Comparison of ENCODE assay signal across 9 mouse cellular contexts in genomic region chr14:44989017-44989721, GRCm38 (mm10). TPM values are rescaled to one million over a fixed set of nuclear protein-coding genes. Genes with fewer than 3 reads are reported as not detected.
DNase-seq lines count a peak whose midpoint lies in the region; ATAC-seq lines count a peak whose summit lies in the region.
"Had no signal": no experiment of that assay in that cellular context is flagged by ENCODE, and none has a peak within 500 bp of the region (broad histone marks: within the 10 kb centered on the region; RNA-seq: fewer than 3 reads in every experiment).

No protein-coding gene starts in this region.

- H3K27me3 ChIP-seq in limb, embryonic 10.5 days (ENCODE audit: low read depth, poor library complexity, severe bottlenecking), result peaks cover 38% of the 10 kb centered on the region
- H3K27me3 ChIP-seq: CH12.LX had no signal

- WGBS in limb, embryonic 10.5 days, result 2% methylated on average over 45 of the region's 45 CpGs

- peaks cover 16% of the 10 kb centered on the region for H3K4me1 ChIP-seq in limb, embryonic 10.5 days

- peak; percentile 13 to 20 for DNase-seq in cerebellum, postnatal 14 days
- no peak for DNase-seq in cerebellum, adult 11-12 months
- peak; percentile 32 for DNase-seq in right cerebral cortex, postnatal 4 days
- no peak for DNase-seq in right cerebral cortex, postnatal 36 days (ENCODE audit: low spot score in 2 of 2)
- DNase-seq in limb, embryonic 10.5 days (ENCODE audit: low spot score), result peak; percentile 51
- DNase-seq in urinary bladder, postnatal 25 days (ENCODE audit: low spot score), result no peak

- H3K4me3 ChIP-seq in limb, embryonic 10.5 days, result peak overlapping the region; percentile 57

- 0 out of 2 replicates have a peak, but pooled peaks have one; percentile 4 for ATAC-seq in granulocyte monocyte progenitor cell, adult 5-6 weeks (replicated peaks; ENCODE audit: poor library complexity, severe bottlenecking)
- ATAC-seq in monocyte, adult 5-6 weeks (replicated peaks; ENCODE audit: insufficient number of reproducible peaks, low FRiP score, low TSS enrichment, poor library complexity, severe bottlenecking), result peak; percentile 4; the same call in 1 of the 2 replicates

- H3K9me3 ChIP-seq in limb, embryonic 10.5 days (replicated peaks), result no peaks in the 10 kb centered on the region

- no peak overlapping the region for H3K27ac ChIP-seq in limb, embryonic 10.5 days

- H3K36me3 ChIP-seq in limb, embryonic 10.5 days, result no peaks in the 10 kb centered on the region

RNA-seq across cellular contexts. Expression of gene Ptger2, which starts 1.2 kb away (rescaled TPM):
- total RNA-seq in granulocyte monocyte progenitor cell, adult 5-6 weeks (2014; fragmentation: Nextera tagmentation), result 5.2 and 5.4 TPM in 2 replicates
- total RNA-seq in granulocyte monocyte progenitor cell, adult 5-6 weeks (2017), result 3.1 and 3.5 TPM in 2 replicates
- polyA plus RNA-seq in limb, embryonic 10.5 days (2016; fragmentation: Nextera tagmentation; extraction: Ambion mirVana), result 0.10 TPM in 1 of 2 replicates, not detected in the other
- 3.0 to 3.4 TPM (median 3.3 TPM) in 3 replicates for total RNA-seq in monocyte, adult 5-6 weeks (2017)
- total RNA-seq: CH12.LX had no signal

Comparison
In these comparisons a context has a peak if more than half of its experiments do, and no peak if none do; other contexts are left out.
1. DNase-seq: peak in cerebellum, postnatal 14 days (2 of 2), right cerebral cortex, postnatal 4 days (single experiment) and limb, embryonic 10.5 days (single experiment); none in cerebellum, adult 11-12 months (single experiment), right cerebral cortex, postnatal 36 days (0 of 2) and urinary bladder, postnatal 25 days (single experiment).